Mouse (Mus musculus) brain, adult 2 months (tissue): ENCODE results near the gene Zscan4-ps1.
"Not testable (repeated sequence)": the region's sequence is repeated elsewhere in the genome, so short reads cannot be mapped to it uniquely, and the experiment has no call there.

Experiments used
- DNase-seq: peaks from one replicate; pipeline ENCODE4 v3.0.0; 2011; ENCODE audit warnings: low read depth, low spot score

Gene Zscan4-ps1

DNA sequence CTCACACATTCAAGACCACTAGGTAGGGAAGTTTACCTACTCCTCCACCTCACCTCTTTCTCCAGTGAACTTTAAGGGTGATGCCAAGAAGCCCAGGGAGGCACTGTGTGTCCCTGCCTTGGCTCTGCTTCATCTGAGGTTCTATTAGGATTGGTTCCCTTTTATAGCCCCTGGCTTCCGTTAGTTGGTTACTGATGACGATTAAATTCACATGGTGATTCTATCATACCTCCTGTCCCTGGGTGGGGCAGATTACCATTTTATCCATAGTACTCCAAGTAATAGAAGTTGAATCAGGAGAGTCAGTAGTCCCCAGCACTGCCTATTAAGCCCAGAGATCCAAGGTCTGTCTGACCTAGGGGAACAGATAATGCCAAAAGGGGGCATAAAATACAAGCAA is at the start of gene Zscan4-ps1:
Gene Zscan4-ps1, minus strand, starts transcription at position 101 of the 400 bp plus-strand sequence.
- DNase-seq = not testable (repeated sequence)
